8 mouse cellular contexts compared by ENCODE assay signal in genomic region chr4:88031211-88032150, GRCm38 (mm10). TPM values are rescaled to one million over a fixed set of nuclear protein-coding genes. Genes with fewer than 3 reads are reported as not detected.
A peak's percentile ranks its signal among the peaks of the same experiment; 100 is the strongest.
DNase-seq lines count a peak whose midpoint lies in the region; ATAC-seq and TF ChIP-seq lines count a peak whose summit lies in the region.

No protein-coding gene starts in this region.

- H3K9ac ChIP-seq in liver, adult 2 months (ENCODE audit: low read depth, low read length), result peak overlapping the region; percentile 84
- peak overlapping the region; percentile 90 for H3K9ac ChIP-seq in midbrain, embryonic 15.5 days

- peaks cover 2% of the 10 kb centered on the region; the same call in 1 of the 2 replicates for H3K27me3 ChIP-seq in liver, adult 2 months (ENCODE audit: control insufficient read depth, insufficient read depth, low read length)
- 0 out of 2 replicates have a peak, but pooled peaks cover 3% of the 10 kb centered on the region for H3K27me3 ChIP-seq in midbrain, embryonic 15.5 days (replicated peaks)

- 0 out of 2 replicates have a peak, but pooled peaks have one; percentile 3 for ATAC-seq in midbrain, embryonic 15.5 days (replicated peaks)

- no peak overlapping the region for H3K27ac ChIP-seq in liver, adult 2 months (replicated peaks; ENCODE audit: insufficient read depth, low read depth, low read length)
- H3K27ac ChIP-seq in midbrain, embryonic 15.5 days, result peak overlapping the region; percentile 96

- H3K9me3 ChIP-seq in midbrain, embryonic 15.5 days, result no peaks in the 10 kb centered on the region

- no peaks in the 10 kb centered on the region for H3K79me2 ChIP-seq in liver, adult 2 months (ENCODE audit: control insufficient read depth, insufficient read depth, low read length)

- H3K4me3 ChIP-seq in liver, adult 2 months (ENCODE audit: insufficient read depth, low read depth, low read length), result peak overlapping the region; percentile 85
- peak overlapping the region; percentile 93 for H3K4me3 ChIP-seq in midbrain, embryonic 15.5 days

- peak overlapping the region; percentile 76 for H3K4me2 ChIP-seq in midbrain, embryonic 15.5 days

- TF ChIP-seq CTCF in liver, adult 2 months (IDR thresholded peaks at IDR 0.05; ENCODE audit: low read depth, low read length), result no peak

- no peak for TF ChIP-seq POLR2A in liver, adult 2 months (IDR thresholded peaks at IDR 0.05; ENCODE audit: extremely low read depth, insufficient read depth, low read length)

- H3K36me3 ChIP-seq in liver, adult 2 months (ENCODE audit: control insufficient read depth, insufficient read depth, low read length), result no peaks in the 10 kb centered on the region
- no peaks in the 10 kb centered on the region for H3K36me3 ChIP-seq in midbrain, embryonic 15.5 days (replicated peaks)

- WGBS in liver, adult 2 months, result 3% methylated on average over 84 of the region's 84 CpGs
- under 1% methylated on average over 84 of the region's 84 CpGs for WGBS in midbrain, embryonic 15.5 days

- peak; percentile 7 for DNase-seq in gastrocnemius, adult 18-20 months (ENCODE audit: low spot score)
- no peak for DNase-seq in gastrocnemius, adult 8-10 months (ENCODE audit: low spot score in 2 of 2)
- DNase-seq in cerebellum, postnatal 4 days (ENCODE audit: low spot score in 2 of 2), result peak; percentile 35 to 58
- peak; percentile 14 to 54 for DNase-seq in heart, adult 18-20 months
- DNase-seq in kidney, adult 11 months, result peak; percentile 33
- DNase-seq in liver, adult 2 months (ENCODE audit: extremely low read depth, low read depth, low spot score), result no peak
- peak; percentile 42 to 75 for DNase-seq in spleen, postnatal 4 days (ENCODE audit: low spot score in 2 of 2)

- peaks cover 6% of the 10 kb centered on the region; the same call in 1 of the 2 replicates for H3K4me1 ChIP-seq in liver, adult 2 months (ENCODE audit: control insufficient read depth, insufficient read depth, low read length)
- peaks cover 53% of the 10 kb centered on the region for H3K4me1 ChIP-seq in midbrain, embryonic 15.5 days

RNA-seq across cellular contexts. Expression of gene Mllt3, which starts 1.7 kb away (rescaled TPM):
- total RNA-seq in gastrocnemius, adult 18-20 months (2021), result 100 to 1,000 TPM; 148 to 154 TPM
- 100 to 1,000 TPM; 152 to 188 (median 173) TPM for total RNA-seq in gastrocnemius, adult 8-10 months (2022)
- total RNA-seq in heart, adult 18-20 months (2021), result 10 to 100 TPM; 13.1 to 20.1 TPM
- total RNA-seq in liver, adult 2 months (2014; rRNA removed), result 2.6 and 3.0 TPM in 2 replicates
- polyA plus RNA-seq in liver, adult 2 months (2012; rRNA removed), result 0.62 and 1.2 TPM in 2 replicates
- polyA plus RNA-seq in midbrain, embryonic 15.5 days (2015; fragmentation: Nextera tagmentation; extraction: Ambion mirVana), result 95.2 and 96.6 TPM in 2 replicates

Comparison
In these comparisons a context has a peak if more than half of its experiments do, and no peak if none do; other contexts are left out.
1. DNase-seq: peak in gastrocnemius, adult 18-20 months (single experiment), cerebellum, postnatal 4 days (2 of 2), heart, adult 18-20 months (2 of 2), kidney, adult 11 months (single experiment) and spleen, postnatal 4 days (2 of 2); none in gastrocnemius, adult 8-10 months (0 of 2) and liver, adult 2 months (single experiment).
2. RNA of gene Mllt3, which starts 1.7 kb away (total RNA-seq): 152 to 188 TPM in gastrocnemius, adult 8-10 months and 148 to 154 TPM in gastrocnemius, adult 18-20 months; 13.1 to 20.1 TPM in heart, adult 18-20 months and 2.6 to 3.0 TPM in liver, adult 2 months; every median in the first group is over 4 times any median in the second.